Mouse (Mus musculus) midbrain, embryonic 16.5 days (tissue): ENCODE results near the gene Sart3. TPM values are rescaled to one million over a fixed set of nuclear protein-coding genes. Genes with fewer than 3 reads are reported as not detected.

Experiments
- ATAC-seq: fragments of 200-750 bp; cut with Nextera tagmentation; 2 replicates; pipeline ENCODE4 v1.8.0; 2017; ENCODE audit warnings: moderate TSS enrichment
- H3K27ac ChIP-seq: fragments of 300-500 bp; sonication (generic); 2 replicates; pipeline ENCODE4 v1.5.1; 2014; ENCODE audit warnings: mild to moderate bottlenecking, low read length, mixed read lengths
- H3K27me3 ChIP-seq: fragments of 300-500 bp; sonication (generic); 2 replicates; pipeline ENCODE4 v1.6.1; 2014; ENCODE audit warnings: low read depth, low read length, mixed read lengths; ENCODE audit not compliant: control insufficient read depth, insufficient read depth
- H3K36me3 ChIP-seq: fragments of 300-500 bp; sonication (generic); 2 replicates; pipeline ENCODE4 v1.6.1; 2014; ENCODE audit warnings: mild to moderate bottlenecking, low read length, moderate library complexity, mixed read lengths; ENCODE audit not compliant: control insufficient read depth, insufficient read depth
- H3K4me1 ChIP-seq: fragments of 300-500 bp; sonication (generic); 2 replicates; pipeline ENCODE4 v1.6.1; 2014; ENCODE audit warnings: mild to moderate bottlenecking, low read length, mixed read lengths; ENCODE audit not compliant: control insufficient read depth, insufficient read depth
- H3K4me2 ChIP-seq: fragments of 300-500 bp; sonication (generic); 2 replicates; pipeline ENCODE4 v1.6.1; 2014; ENCODE audit warnings: mild to moderate bottlenecking, low read length, mixed read lengths
- H3K4me3 ChIP-seq: fragments of 300-500 bp; sonication (generic); 2 replicates; pipeline ENCODE4 v1.5.1; 2014; ENCODE audit warnings: low read depth, mild to moderate bottlenecking, low read length, moderate library complexity, mixed read lengths
- H3K9ac ChIP-seq: fragments of 300-500 bp; sonication (generic); 2 replicates; pipeline ENCODE4 v1.6.1; 2014; ENCODE audit warnings: low read depth, low read length, mixed read lengths
- H3K9me3 ChIP-seq: fragments of 300-500 bp; sonication (generic); replicated peaks from 2 replicates; pipeline ENCODE4 v1.6.1; 2014; ENCODE audit warnings: mild to moderate bottlenecking, low read length, mixed read lengths; ENCODE audit not compliant: control insufficient read depth, poor library complexity, severe bottlenecking
- WGBS: fragments of 180-500 bp; shearing (Covaris S2); extraction: QIAGEN DNeasy Blood & Tissue Kit; methylation state at CpG from one replicate; pipeline ENCODE4 v1.1.7; 2014; 5-methylcytosine and 5-hydroxymethylcytosine counted together
- polyA plus RNA-seq: library from polyadenylated mRNA; unstranded; fragments of >200 nt; fragmentation: Nextera tagmentation; extraction: Ambion mirVana; gene quantifications from 2 replicates; pipeline ENCODE4 v1.2.1, GENCODE M21; 2015

Sart3 gene
- polyA plus RNA-seq, 1 experiment from 2014 or later: 39.8 TPM

GRCm38 (mm10) chr5:113776128-113776895 is 4.0 kb upstream of the Sart3 start:
- 90% methylated on average over 15 of the region's 15 CpGs for WGBS
- no peaks in the 10 kb centered on the region for H3K27me3 ChIP-seq
- H3K4me3 ChIP-seq: no peak overlapping the region
- no peak overlapping the region for H3K27ac ChIP-seq
- H3K9ac ChIP-seq: no peak overlapping the region
- H3K9me3 ChIP-seq: no peaks in the 10 kb centered on the region
- no peak for ATAC-seq
- no peak overlapping the region for H3K4me2 ChIP-seq
- peaks cover 19% of the 10 kb centered on the region for H3K36me3 ChIP-seq
- peaks cover 6% of the 10 kb centered on the region for H3K4me1 ChIP-seq

- H3K9me3 ChIP-seq: no peaks in the 10 kb centered on the region
- no peak overlapping the region for H3K27ac ChIP-seq
- no peak overlapping the region for H3K4me2 ChIP-seq
- H3K27me3 ChIP-seq: no peaks in the 10 kb centered on the region
- H3K9ac ChIP-seq: no peak overlapping the region
- whole genome bisulfite sequencing: 94% methylated on average over 10 of the region's 10 CpGs
- no peak overlapping the region for H3K4me3 ChIP-seq
- ATAC-seq: no peak
- H3K36me3 ChIP-seq: peaks cover 19% of the 10 kb centered on the region
- H3K4me1 ChIP-seq: peaks cover 7% of the 10 kb centered on the region
These were observed 3.3 kb upstream of the Sart3 start for GRCm38 (mm10) chr5:113775585-113775984.

- H3K9me3 ChIP-seq: no peaks in the 10 kb centered on the region
- peaks cover 23% of the 10 kb centered on the region for H3K4me1 ChIP-seq
- H3K36me3 ChIP-seq: peaks cover 19% of the 10 kb centered on the region
- peak overlapping the region; percentile 99 for H3K4me3 ChIP-seq
- H3K9ac ChIP-seq: no peak overlapping the region
- no peak overlapping the region for H3K27ac ChIP-seq
- ATAC-seq: no peak
- H3K4me2 ChIP-seq: peak overlapping the region; percentile 68
- under 1% methylated on average over 7 of the region's 7 CpGs for WGBS
- H3K27me3 ChIP-seq: no peaks in the 10 kb centered on the region
These were observed 1.4 kb upstream of the Sart3 start for GRCm38 (mm10) chr5:113773664-113774063.

- Histone ChIP-seq H3K36me3 (peaks cover 19% of the 10 kb centered on the region), H3K4me1 (peaks cover 23% of the 10 kb centered on the region), H3K27ac (peak overlapping the region; percentile 98), H3K27me3 (no peaks in the 10 kb centered on the region), H3K4me3 (peak overlapping the region; percentile 99), H3K9me3 (no peaks in the 10 kb centered on the region), H3K9ac (peak overlapping the region; percentile 95), H3K4me2 (peak overlapping the region; percentile 68)
- ATAC-seq: peak; percentile 36
- WGBS: 1% methylated on average over 33 of the region's 38 CpGs
These were observed 702 bp upstream of the Sart3 start for GRCm38 (mm10) chr5:113772905-113773519.

- Histone ChIP-seq H3K4me3 (peak overlapping the region; percentile 99), H3K4me2 (peak overlapping the region; percentile 68), H3K36me3 (peaks cover 13% of the 10 kb centered on the region), H3K27ac (peak overlapping the region; percentile 98), H3K4me1 (peaks cover 23% of the 10 kb centered on the region), H3K27me3 (no peaks in the 10 kb centered on the region), H3K9me3 (no peaks in the 10 kb centered on the region), H3K9ac (peak overlapping the region; percentile 95)
- peak; percentile 89 for ATAC-seq
- WGBS: under 1% methylated on average over 86 of the region's 97 CpGs
These were observed 822 bp downstream of the Sart3 start for GRCm38 (mm10) chr5:113771213-113772162.

GRCm38 (mm10) chr5:113768806-113769205 is 3.5 kb downstream of the Sart3 start:
- Histone ChIP-seq H3K36me3 (0 out of 2 replicates have a peak, but pooled peaks cover 1% of the 10 kb centered on the region), H3K4me3 (no peak overlapping the region), H3K9ac (no peak overlapping the region), H3K4me1 (peaks cover 22% of the 10 kb centered on the region), H3K4me2 (no peak overlapping the region), H3K27me3 (no peaks in the 10 kb centered on the region), H3K9me3 (no peaks in the 10 kb centered on the region), H3K27ac (no peak overlapping the region)
- WGBS: 95% methylated on average over 8 of the region's 8 CpGs
- ATAC-seq: no peak

- peaks cover 16% of the 10 kb centered on the region; the same call in 1 of the 2 replicates for H3K36me3 ChIP-seq
These were observed 6.4 kb downstream of the Sart3 start for GRCm38 (mm10) chr5:113765641-113766526.

GRCm38 (mm10) chr5:113764426-113764825 is 7.9 kb downstream of the Sart3 start:
- WGBS: 90% methylated on average over 7 of the region's 7 CpGs
- Histone ChIP-seq H3K4me1 (peaks cover 4% of the 10 kb centered on the region), H3K36me3 (peaks cover 23% of the 10 kb centered on the region; the same call in 1 of the 2 replicates), H3K9ac (no peak overlapping the region), H3K27me3 (no peaks in the 10 kb centered on the region), H3K4me2 (no peak overlapping the region), H3K27ac (no peak overlapping the region), H3K4me3 (no peak overlapping the region), H3K9me3 (no peaks in the 10 kb centered on the region)
- ATAC-seq: no peak

More at GRCm38 (mm10) chr5:113765641-113766526, 6.4 kb downstream of the Sart3 start:
- H3K9me3 ChIP-seq: no peaks in the 10 kb centered on the region
- no peak overlapping the region for H3K4me3 ChIP-seq
- H3K27me3 ChIP-seq: no peaks in the 10 kb centered on the region
- no peak overlapping the region for H3K27ac ChIP-seq
- 94% methylated on average over 13 of the region's 13 CpGs for WGBS
- H3K4me1 ChIP-seq: peaks cover 16% of the 10 kb centered on the region
- no peak for ATAC-seq
- no peak overlapping the region for H3K9ac ChIP-seq
- H3K4me2 ChIP-seq: no peak overlapping the region
